Mouse (Mus musculus) liver, adult 2 months (tissue): ENCODE measurements at regions not wholly inside any gene's neighbourhood (a gene's known extent, or its start where the extent isn't known, plus 50 kb on each side); places are given as distances from the start of the nearest gene placed in this dataset.

Experiments
- DNase-seq: peaks from one replicate; pipeline ENCODE4 v3.0.0-alpha.2; 2011; ENCODE audit warnings: low read depth, low spot score; ENCODE audit errors: extremely low read depth
- H3K27ac ChIP-seq: fragments of 200-500 bp; replicated peaks from 2 replicates; pipeline ENCODE4 v1.5.1; 2012; ENCODE audit warnings: low read depth, mild to moderate bottlenecking, control low read depth, inconsistent platforms, low read length; ENCODE audit not compliant: insufficient read depth
- H3K27me3 ChIP-seq: fragments of 200-500 bp; 2 replicates; pipeline ENCODE4 v1.6.1; 2012; ENCODE audit warnings: mild to moderate bottlenecking, moderate library complexity, low read length, inconsistent platforms; ENCODE audit not compliant: control insufficient read depth, insufficient read depth
- H3K36me3 ChIP-seq: fragments of 200-500 bp; 2 replicates; pipeline ENCODE4 v1.6.1; 2012; ENCODE audit warnings: low read length, inconsistent platforms; ENCODE audit not compliant: control insufficient read depth, insufficient read depth
- H3K4me1 ChIP-seq: fragments of 200-500 bp; 2 replicates; pipeline ENCODE4 v1.6.1; 2011; ENCODE audit warnings: low read length; ENCODE audit not compliant: control insufficient read depth, insufficient read depth
- H3K4me3 ChIP-seq: fragments of 200-500 bp; 2 replicates; pipeline ENCODE4 v1.5.1; 2011; ENCODE audit warnings: low read depth, mild to moderate bottlenecking, control low read depth, low read length, moderate library complexity; ENCODE audit not compliant: insufficient read depth
- H3K79me2 ChIP-seq: fragments of 200-500 bp; 2 replicates; pipeline ENCODE4 v1.6.1; 2012; ENCODE audit warnings: inconsistent platforms, mild to moderate bottlenecking, low read length, moderate library complexity; ENCODE audit not compliant: control insufficient read depth, insufficient read depth
- H3K9ac ChIP-seq: fragments of 200-500 bp; 2 replicates; pipeline ENCODE4 v1.6.1; 2012; ENCODE audit warnings: low read depth, mild to moderate bottlenecking, control low read depth, inconsistent platforms, low read length
- CTCF ChIP-seq: fragments of 200-500 bp; IDR thresholded peaks from 2 replicates; pipeline ENCODE4 v1.5.1; 2011; ENCODE audit warnings: low read depth, low read length, control low read depth
- POLR2A ChIP-seq: fragments of 200-500 bp; IDR thresholded peaks from 2 replicates; pipeline ENCODE4 v1.6.1; 2011; ENCODE audit warnings: low read length, control low read depth; ENCODE audit not compliant: insufficient read depth; ENCODE audit errors: extremely low read depth
- WGBS: fragments of 180-500 bp; shearing (Covaris S2); methylation state at CpG from one replicate; pipeline ENCODE4 v1.1.7; 2018; 5-methylcytosine and 5-hydroxymethylcytosine counted together

DNA sequence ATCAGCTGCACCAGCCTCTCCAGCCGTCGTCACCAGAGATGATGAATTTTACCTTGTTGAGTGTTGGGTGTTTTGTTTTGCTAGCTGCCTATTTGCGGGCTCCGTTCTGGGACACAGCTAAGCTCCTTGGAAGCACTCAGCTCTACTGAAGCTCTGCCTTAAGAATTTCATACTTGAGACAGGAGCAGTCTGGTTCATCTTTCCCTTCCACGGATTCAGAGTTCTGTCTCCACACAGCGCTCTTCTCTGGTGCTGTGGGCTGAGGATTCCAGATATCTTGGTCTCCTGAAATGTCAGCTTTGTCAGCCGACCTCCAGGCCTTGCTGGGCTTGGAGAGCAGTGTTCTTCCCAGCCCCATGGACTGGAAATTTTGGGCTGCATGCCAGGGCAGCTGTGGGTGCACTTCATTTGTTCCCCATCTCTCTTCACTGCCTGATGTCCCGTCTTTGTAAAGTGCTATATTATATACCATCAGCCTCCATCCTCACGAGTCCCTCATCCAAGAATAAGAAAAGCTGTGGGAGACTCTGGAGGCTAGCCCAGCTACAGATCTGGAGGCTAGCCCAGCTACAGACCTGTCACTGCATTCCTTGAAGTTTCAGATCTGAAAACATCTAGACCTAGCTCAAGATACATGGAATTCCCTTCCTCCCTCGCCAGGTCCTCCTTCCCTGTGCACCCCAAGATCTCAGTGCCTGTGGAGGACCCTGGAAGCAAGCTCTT is 337.0 kb downstream of the Ptpru start:
- Histone ChIP-seq H3K27me3 (no peaks in the 10 kb centered on the region), H3K27ac (no peak overlapping the region), H3K36me3 (no peaks in the 10 kb centered on the region), H3K4me1 (no peaks in the 10 kb centered on the region), H3K79me2 (no peaks in the 10 kb centered on the region), H3K4me3 (no peak overlapping the region), H3K9ac (no peak overlapping the region)
- no peak for TF ChIP-seq CTCF
- WGBS = 71% methylated on average over 10 of the region's 10 CpGs
- no peak for DNase-seq

DNA sequence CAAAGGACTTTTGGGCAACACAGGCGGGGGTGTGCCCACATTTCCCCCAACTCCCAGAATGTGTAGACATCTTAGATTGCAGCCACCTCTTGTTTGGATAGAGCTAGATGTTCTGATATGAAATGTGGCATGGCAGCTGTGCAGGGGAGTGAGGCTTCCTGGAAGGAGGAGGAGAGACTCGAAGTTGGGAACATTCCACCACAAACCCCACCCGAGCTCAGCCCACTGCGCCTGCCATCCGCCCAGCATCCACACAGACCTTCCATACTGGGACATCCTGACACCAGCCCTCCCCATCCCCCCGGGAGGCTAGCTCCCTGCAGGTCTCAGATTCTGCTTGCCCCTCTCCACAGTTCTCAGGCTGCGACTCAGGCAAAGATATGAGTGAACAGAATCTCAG is 329.9 kb downstream of the Ptpru start:
- H3K79me2 ChIP-seq = no peaks in the 10 kb centered on the region
- 49% methylated on average over 7 of the region's 7 CpGs for WGBS
- no peaks in the 10 kb centered on the region for H3K4me1 ChIP-seq
- no peak for DNase-seq
- H3K36me3 ChIP-seq = no peaks in the 10 kb centered on the region
- no peak overlapping the region for H3K9ac ChIP-seq
- no peaks in the 10 kb centered on the region for H3K27me3 ChIP-seq
- TF ChIP-seq POLR2A (no peak), CTCF (no peak)
- no peak overlapping the region for H3K4me3 ChIP-seq
- H3K27ac ChIP-seq = no peak overlapping the region

DNA sequence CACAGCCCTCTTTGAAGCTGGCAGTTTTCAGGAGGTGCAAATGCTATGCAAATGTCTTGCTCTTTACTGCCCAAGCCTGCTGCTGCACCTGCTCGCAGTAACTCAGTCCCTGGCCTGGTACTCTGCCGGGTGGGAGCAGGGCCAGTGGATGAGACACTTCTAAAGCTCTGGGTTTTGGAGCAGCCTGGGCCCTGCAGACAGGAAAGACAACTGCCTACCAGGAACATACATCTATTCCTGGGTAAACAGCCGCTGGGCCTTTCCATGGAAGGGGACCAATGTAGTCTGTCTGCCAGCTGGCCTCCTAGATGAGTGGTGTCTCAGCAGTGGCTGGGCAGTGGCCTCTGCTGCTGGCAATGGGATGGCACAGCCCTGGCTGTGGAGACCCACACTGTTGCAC is 326.5 kb downstream of the Ptpru start:
- Histone ChIP-seq H3K4me3 (no peak overlapping the region), H3K9ac (no peak overlapping the region), H3K27ac (no peak overlapping the region), H3K36me3 (no peaks in the 10 kb centered on the region), H3K27me3 (no peaks in the 10 kb centered on the region), H3K79me2 (no peaks in the 10 kb centered on the region), H3K4me1 (no peaks in the 10 kb centered on the region)
- TF ChIP-seq POLR2A = no peak
- no peak for TF ChIP-seq CTCF
- WGBS = 73% methylated on average over 3 of the region's 3 CpGs
- DNase-seq = no peak

DNA sequence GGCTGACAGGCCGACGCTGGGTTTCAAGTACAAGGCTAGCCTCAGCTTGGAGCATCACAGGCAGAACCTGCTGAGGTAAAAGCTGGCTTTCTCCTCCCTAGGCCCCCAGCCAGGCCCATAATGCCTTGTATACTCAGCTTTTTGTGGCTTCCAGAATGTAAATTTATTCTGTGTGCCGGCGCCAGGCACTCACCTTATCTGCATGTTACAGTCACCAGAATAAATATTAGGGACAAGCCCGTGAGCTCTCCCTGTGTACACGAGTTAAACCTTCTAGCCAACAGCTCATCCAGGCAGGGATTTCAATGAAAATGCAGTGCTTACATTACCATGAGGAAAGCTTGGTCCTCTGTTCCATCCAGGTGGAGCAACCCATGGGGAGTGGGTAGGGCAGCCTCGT is 325.3 kb downstream of the Ptpru start:
- Histone ChIP-seq H3K27me3 (no peaks in the 10 kb centered on the region), H3K27ac (no peak overlapping the region), H3K4me1 (no peaks in the 10 kb centered on the region), H3K79me2 (no peaks in the 10 kb centered on the region), H3K9ac (no peak overlapping the region), H3K4me3 (no peak overlapping the region), H3K36me3 (no peaks in the 10 kb centered on the region)
- no peak for TF ChIP-seq POLR2A
- TF ChIP-seq CTCF = no peak
- DNase-seq = no peak
- 19% methylated on average over 7 of the region's 7 CpGs for WGBS

DNA sequence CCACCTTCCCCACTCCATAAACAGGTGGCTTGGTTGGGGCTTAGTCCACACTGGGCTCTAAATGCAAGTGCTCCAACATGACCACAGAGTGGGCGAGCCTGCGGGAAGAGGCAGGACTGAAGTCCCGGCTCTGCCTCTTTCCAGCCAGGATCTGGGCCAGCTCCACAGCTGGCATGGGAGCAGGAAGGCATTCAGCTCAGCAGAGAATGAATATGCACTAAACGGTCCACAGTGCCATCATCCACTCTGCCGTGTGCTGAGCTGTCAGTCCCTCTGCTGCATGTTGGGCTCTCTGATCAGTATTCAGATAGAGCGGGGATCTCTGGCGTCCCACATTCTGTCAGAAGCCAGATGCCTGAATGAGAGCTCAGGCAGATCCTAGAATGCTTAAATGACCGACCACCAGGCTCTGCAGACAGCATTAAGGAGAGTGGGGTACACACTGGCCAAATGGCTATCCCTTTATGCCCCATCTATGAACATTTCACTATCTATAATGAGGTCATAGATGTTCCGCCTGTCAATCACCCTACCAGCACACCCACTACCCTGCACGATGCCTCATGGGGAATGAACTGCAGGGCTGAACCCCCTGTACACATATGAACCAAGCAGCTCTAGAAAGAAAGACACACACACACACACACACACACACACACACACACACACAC is 317.3 kb downstream of the Ptpru start:
- H3K4me3 ChIP-seq = no peak overlapping the region
- H3K9ac ChIP-seq = no peak overlapping the region
- DNase-seq = no peak
- no peaks in the 10 kb centered on the region for H3K27me3 ChIP-seq
- H3K79me2 ChIP-seq = no peaks in the 10 kb centered on the region
- H3K4me1 ChIP-seq = no peaks in the 10 kb centered on the region
- no peaks in the 10 kb centered on the region for H3K36me3 ChIP-seq
- WGBS = 72% methylated on average over 10 of the region's 10 CpGs
- no peak for TF ChIP-seq POLR2A
- TF ChIP-seq CTCF = no peak
- H3K27ac ChIP-seq = no peak overlapping the region

DNA sequence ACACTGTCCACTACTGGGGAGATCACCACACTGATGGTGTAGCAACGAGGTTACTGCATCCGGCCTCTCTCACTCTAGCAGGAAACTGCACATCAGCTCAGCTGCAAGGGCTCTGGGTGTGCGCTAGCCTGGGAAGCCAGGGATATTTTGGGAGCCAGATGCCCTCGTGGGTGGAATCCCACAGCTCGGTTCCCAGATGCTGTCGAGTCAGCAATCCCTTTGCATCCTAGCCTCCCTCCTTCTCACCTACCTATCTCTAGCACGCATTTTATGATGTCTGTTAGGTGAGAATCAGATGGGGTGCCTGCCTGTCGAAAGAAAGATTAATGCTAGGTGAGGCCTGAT is 316.8 kb downstream of the Ptpru start:
- H3K79me2 ChIP-seq = no peaks in the 10 kb centered on the region
- no peak overlapping the region for H3K9ac ChIP-seq
- H3K36me3 ChIP-seq = no peaks in the 10 kb centered on the region
- no peak for DNase-seq
- no peaks in the 10 kb centered on the region for H3K4me1 ChIP-seq
- TF ChIP-seq CTCF (no peak), POLR2A (no peak)
- no peak overlapping the region for H3K27ac ChIP-seq
- WGBS = 70% methylated on average over 8 of the region's 8 CpGs
- no peaks in the 10 kb centered on the region for H3K27me3 ChIP-seq
- no peak overlapping the region for H3K4me3 ChIP-seq
